Mouse (Mus musculus): ENCODE measurements at regions not wholly inside any gene's neighbourhood (a gene's known extent, or its start where the extent isn't known, plus 50 kb on each side); places are given as distances from the start of the nearest gene placed in this dataset.

GRCm38 (mm10) chr12:25352160-25352559 lies 255.2 kb upstream of the Id2 start:
- DNase-seq (ENCODE audit: low spot score in 2 of 2): no peak

DNA sequence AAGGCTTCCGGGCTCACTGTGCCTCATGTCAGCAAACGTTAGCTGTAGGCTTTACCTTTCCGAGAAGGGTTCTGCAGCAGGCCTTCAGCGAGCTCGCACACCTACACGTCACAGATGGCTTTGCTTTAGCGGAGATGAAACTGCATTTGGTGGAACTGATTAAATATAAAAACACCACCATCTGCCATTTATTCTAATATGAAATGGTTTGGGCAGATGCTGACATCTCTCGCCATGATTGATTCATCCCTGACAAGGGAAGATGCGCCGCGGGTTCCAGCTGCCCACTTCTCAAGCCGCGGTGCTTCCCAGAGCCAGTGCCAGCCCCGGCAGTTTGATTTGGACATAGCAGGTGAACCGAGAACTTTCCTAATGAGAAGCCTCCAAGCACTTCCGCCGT lies 247.4 kb upstream of the Id2 start:
- DNase-seq (ENCODE audit: low spot score in 2 of 2): no peak

DNA sequence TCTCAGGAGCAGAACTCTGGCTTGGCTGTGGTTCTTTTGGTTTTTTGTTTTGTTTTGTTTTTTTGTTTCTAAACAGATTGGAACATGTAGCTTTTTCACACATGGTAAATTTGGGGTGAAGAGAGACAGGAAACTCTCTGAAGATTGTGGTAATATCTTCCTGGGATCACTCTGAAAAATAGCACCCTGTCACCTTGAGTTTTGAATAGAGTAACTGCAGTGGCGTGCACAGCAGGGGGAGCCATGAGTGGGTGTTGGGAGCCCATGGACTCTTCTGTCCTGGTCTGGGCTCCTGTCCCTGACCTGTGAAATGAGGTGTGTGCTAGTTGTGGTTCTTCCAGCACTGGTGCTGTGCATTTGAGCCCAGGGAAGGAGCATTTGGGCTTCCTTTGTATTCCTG lies 241.8 kb upstream of the Id2 start:
- DNase-seq (ENCODE audit: low spot score in 2 of 2): no peak

DNA sequence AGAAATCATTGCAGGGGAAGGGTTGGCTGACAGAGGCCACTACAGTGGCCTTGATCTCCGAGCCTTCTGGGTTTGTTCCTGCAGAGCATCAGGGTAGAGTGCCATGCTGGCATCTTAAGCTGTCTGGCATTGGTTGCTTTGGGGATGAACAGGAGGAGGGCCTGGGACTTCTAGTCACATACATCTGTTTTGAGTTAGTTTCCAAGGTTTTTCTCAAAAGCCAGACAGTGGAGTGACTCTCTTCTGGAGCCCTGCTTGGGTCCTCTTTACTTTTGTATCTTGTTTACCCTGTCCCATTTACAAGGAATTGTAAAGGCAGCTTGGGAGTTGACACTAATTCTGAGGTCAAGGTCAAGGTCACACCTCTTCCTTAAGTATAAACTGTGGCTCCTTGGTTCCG lies 239.0 kb upstream of the Id2 start:
- DNase-seq (ENCODE audit: low spot score in 2 of 2): no peak

DNA sequence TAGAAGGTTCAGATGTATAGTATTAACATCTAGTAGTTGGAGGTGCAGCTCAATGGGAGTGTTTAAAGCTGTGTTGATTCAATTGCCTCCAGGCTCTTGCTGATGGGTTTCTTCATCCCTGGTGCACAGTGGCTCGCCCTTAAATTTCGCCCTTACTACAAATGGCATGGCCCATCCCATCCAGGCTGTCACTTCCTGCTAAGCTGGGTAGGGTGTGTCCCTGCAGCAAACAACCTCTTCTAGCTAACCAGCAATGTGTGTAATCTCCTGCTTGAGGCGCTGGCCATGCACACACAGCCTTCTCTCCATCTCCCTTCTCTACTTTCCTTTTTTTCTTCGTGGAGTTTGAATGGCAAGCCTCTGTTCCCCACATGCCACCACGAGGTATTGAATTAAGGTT lies 238.1 kb upstream of the Id2 start:
- no peak for DNase-seq (ENCODE audit: low spot score in 2 of 2)

DNA sequence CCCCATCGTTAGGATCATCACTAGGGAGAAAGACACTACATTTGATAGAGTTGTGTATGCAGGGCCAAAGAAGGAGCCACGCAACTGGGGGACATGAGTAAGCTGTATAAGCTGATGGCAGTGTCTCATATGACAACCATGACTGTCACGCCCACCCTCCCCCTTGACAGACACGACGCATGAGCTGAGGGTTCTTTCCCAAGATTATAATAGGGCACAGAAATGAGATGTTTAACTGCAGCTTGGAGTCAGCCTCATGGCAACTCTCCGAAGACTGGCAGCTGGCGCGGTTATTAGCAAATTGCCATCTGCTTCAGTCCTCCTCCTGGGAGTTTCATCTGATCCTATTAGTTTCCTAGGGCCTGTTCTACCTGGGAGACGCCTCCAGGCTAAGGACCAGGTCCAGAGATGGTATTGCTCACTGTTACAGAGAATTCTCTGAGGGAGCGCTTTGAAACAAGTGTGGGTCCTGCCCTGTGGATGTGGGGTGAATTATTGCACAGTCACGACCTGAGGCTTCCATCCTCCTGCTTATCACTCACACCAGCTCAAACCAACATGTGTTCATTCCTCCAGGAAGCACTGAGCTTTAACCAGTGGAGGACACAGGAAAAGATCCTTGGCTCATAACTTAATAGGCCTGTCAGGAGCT lies 235.6 kb upstream of the Id2 start:
- DNase-seq (ENCODE audit: low spot score in 2 of 2): no peak

DNA sequence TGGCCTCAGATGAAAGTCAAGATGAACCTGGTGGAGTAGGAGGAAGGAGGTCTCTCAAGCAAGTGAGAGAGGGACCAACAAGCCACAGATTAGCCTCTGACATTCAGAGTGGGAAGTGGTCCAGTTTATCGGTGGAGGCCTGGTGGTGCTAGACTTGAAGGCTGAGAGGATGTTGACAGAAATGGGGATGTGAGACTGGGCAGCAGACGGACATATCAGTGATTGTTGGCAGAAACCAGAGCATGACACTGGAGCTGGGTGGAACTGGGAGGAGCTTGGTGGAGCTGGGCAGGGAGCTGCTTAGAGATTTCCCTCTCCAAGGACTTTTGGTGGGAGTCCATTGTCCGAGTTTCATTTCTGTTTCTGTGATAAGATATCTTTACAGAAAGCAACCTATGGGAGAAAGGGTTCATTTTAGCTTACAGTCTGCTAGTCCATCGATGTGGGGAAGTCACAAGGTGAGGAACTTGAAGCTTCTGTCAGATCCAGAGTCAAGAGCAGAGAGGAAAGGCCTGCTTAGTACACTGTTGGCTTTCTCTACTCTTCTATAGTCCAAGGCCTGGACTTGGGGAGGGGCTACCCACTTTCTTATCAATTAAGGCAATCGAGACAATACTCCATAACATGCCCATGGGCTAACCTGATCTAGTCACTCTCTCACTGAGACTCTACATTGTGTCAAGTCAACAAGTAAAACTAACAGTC lies 233.2 kb upstream of the Id2 start:
- DNase-seq (ENCODE audit: low spot score in 2 of 2): peak; percentile 68 to 73

DNA sequence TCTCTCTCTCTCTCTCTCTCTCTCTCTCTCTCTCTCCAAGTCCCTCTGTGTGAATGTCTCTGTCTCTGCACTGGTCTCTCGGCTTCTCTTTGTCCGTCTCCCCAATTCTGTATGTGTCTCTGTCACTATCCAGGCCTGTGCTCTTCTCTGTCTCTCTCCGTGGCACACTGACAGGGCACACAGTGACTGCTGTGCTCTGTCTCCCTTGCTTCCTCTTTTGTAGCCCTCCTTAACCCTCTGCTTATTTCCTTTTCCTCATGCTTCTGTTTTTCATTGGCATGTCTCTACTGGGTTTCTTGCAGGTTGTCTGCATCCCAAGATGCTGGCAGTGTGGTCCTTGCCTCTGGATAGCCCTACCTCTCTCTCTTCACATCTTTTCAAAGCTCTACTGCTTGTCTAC lies 229.0 kb upstream of the Id2 start:
- DNase-seq (ENCODE audit: low spot score in 2 of 2): no peak

DNA sequence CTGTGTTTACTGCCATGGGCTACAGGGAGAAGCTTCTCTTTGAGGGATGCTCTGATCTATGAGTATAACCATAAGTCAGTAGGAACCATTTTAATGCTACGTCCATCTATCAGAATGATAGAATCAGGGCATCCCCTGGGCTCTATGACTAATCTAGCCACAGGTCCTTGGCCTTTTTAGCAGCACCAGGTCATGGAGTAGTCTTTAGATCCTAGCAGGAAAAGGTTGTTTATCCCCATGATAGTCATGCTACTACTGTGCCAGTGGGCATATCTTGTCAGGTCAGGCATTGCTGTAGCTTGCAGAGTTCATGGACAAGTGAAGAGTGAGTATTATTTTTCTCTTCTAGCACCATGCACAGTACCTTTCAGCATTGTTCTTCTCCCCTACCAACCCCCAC lies 226.2 kb upstream of the Id2 start:
- no peak for DNase-seq (ENCODE audit: low spot score in 2 of 2)

GRCm38 (mm10) chr12:25320262-25320767 lies 223.4 kb upstream of the Id2 start:
- DNase-seq (ENCODE audit: low spot score in 2 of 2): no peak

- DNase-seq (ENCODE audit: low spot score in 2 of 2): no peak
Observed at GRCm38 (mm10) chr12:25319846-25320245, 222.9 kb upstream of the Id2 start.

GRCm38 (mm10) chr12:25318072-25318671 lies 221.2 kb upstream of the Id2 start:
- DNase-seq (ENCODE audit: low spot score in 2 of 2): no peak

DNA sequence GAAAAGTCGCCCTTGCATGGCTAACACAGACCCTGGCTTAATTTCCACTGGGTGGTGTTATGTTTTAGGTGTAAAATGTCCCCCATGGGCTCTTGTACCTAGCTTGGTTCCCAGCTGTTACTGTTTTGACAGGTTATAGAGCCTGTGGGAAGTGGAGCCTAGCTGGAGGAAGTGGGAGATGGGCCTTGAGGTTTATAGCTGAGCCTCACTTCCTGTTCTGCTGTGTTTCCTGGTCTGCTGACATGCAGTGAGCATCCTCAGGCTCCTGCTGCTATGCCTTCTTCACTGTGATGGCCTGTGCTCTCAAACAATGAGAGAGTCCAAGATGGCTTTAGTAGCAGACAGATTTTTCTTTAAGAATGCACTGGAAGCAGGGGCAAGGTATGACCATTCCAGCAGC lies 219.0 kb upstream of the Id2 start:
- DNase-seq (ENCODE audit: low spot score in 2 of 2): no peak

DNA sequence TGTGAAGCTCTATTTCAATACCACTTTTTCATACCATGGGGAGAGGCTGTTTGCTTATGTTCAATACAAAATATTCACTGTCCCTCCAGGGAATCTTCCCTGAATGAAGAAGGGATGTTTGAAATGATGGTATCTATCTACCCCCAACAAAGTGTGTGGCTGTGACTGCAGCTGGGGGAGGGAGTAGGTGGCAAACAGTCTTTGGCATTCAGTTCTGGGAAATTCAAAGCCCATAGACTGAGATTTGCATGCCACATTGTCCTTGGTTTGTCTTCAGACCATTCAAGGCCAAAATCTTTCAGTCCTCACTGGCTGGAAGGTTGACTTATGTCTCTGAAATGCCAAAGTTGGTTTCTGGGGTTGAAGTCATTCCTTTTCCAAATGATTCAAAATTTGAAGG lies 216.3 kb upstream of the Id2 start:
- no peak for DNase-seq (ENCODE audit: low spot score in 2 of 2)

GRCm38 (mm10) chr12:25312390-25312789 lies 215.4 kb upstream of the Id2 start:
- no peak for DNase-seq (ENCODE audit: low spot score in 2 of 2)

DNA sequence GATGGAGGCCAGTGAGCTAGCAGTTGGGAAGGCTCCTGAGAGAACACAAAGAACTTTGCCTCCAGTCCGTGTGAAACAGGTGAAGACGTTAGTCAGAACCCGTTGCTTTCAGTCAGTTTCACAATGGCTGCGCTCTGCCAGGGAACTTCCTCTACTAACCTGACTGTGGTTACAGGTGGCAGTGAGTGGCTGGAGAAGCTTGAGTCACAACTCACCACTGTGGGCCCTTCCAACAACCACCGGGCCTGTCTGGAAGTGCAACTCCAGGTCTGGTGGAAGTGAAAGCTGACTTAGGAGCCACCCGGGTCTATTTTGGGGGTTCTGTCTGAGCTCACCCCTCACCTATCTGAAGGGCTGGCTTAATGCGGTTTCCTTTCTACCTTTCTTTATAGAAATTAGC lies 214.8 kb upstream of the Id2 start:
- no peak for DNase-seq (ENCODE audit: low spot score in 2 of 2)

DNA sequence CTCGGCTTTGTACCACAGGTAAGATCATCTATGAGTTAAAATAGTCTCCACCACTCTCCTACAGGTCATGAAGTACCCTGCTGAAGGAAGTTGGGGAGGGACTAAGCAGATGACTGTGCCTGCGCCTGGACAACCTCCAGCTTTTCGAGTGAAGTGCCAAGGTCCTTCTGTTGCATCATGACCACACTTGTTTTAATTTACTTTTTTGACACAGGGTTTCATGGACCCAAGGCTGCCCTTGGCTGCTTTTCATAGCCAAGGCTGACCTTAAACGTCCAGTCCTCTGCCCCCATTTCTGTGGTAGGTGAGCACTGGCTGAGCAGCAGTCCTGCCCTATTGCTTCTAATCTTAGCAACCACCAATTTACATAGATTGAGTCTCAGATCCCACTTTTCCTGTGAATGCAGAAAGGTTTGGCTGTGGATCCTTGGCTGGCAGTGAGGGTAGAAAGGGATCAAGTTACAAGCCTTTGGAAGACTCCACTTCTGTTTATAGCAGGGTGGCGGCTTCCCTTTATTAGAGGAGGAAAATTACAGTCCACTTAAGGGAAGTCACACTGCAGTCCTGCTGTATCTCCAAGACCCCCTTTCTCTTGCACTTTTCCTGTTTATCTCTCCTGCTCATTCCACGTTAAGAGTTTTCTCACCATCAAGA lies 213.5 kb upstream of the Id2 start:
- DNase-seq (ENCODE audit: low spot score in 2 of 2): no peak

- DNase-seq (ENCODE audit: low spot score in 2 of 2): no peak
Observed at GRCm38 (mm10) chr12:25309234-25309633, 212.3 kb upstream of the Id2 start.

DNA sequence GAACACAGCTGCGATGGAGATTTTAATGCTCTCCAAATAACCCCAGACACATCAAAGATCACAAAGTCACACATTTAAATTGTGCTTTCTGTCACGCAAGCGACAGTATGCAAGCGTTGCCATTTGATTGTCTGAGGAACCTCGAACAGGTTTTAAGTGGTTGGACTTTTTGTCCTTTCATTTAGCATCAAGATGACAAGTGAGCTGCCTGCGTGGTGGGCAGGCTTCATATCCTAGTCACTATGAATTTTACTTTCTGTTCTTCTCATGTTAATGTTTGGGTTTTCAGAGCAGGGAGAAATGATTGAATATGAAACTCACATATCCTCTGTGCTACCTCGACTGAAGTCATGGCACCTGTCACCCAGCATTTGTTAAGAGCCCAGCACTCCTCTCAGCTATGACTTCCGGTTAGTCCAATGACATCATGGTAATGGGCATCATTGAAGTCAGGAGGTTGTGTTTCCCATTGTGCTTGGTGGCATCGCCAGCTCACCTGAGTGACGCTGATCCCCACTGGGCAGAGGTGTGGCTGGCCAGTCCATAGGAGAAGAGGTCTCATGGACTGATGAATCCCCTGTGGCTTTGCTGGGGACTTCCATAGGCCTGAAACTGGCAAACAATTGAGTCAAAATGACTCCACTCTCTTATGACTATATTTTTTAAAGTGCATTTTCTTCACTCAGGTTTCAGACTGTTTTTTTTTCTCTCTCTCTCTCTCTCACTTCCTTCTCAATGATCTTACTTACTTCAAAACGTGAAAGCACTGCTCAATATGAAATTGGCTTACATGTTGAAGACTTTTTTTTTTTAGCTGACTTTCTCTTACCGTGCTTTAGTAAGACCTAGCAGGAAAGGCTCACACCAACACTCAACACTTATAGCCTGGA lies 209.1 kb upstream of the Id2 start:
- no peak for DNase-seq (ENCODE audit: low spot score in 2 of 2)

DNA sequence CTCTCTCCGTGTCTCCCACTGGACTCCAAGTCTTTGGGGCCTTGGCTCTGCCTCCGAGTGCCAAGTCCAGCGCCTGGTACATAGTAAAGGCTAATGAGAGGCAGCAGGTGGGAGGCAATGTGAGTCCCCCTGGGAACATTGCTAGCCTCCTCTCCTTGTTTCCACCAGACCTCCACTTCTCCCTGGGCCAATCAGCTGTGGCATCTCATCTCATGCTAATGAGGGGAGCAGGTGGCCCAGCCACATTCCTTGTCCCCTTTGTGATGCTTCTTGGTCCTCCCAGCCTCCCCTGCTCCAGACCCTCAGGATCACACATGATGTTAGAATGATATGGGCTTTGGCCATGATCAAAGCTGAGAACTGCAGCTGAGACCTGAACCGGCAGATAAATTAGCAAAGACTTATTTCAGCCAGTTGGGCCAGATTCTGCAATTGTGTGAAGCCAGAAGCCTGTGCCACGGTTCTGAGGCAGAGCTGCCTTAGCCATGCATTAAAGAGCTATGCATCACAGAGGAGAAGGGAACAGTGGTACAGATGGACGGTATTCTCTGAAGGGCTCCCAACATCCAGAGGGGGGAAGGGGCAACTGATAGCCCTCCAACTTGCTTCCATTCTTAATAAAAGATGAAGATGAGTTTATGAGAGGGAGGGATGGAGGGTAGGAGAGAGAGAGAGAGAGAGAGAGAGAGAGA lies 208.0 kb upstream of the Id2 start:
- DNase-seq (ENCODE audit: low spot score in 2 of 2): no peak

DNA sequence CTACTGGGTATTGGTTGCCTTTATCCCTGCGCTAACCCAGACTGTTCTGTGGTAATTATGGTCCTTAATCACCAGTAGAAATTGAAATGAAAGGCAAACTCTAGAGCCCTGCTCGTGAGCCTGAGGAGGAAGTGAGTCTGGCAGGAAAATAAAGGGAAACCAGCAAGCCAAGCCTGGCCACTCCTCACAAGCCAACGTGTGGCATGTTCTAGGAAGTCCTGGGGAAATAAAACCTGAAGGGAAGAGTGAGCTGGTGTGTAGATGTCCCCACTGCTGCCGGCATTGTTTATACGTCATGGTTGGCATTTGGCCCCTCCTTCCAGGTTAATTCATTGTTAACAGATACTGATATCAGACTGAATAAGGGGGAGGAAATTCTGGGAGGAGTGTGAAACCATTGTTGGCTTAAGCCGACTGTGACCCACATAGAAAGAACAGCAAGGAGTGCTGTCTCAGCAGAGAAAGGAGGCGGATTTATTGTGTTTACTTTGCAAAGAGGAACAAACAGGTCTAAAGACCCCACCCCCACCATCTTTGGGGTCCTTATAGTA lies 206.6 kb upstream of the Id2 start:
- no peak for DNase-seq (ENCODE audit: low spot score in 2 of 2)

All from heart, adult 9 months (tissue).